Mouse (Mus musculus) cerebellum, adult 2 months (tissue): Measurements from ENCODE around the gene Adcy3.

ENCODE experiments used
- CTCF ChIP-seq: fragments of 200-500 bp; IDR thresholded peaks from 2 replicates; pipeline ENCODE4 v1.5.1; 2011; ENCODE audit warnings: low read depth, mild to moderate bottlenecking, control low read depth, low read length, moderate library complexity, borderline replicate concordance; ENCODE audit not compliant: insufficient read depth
- POLR2A ChIP-seq: fragments of 200-500 bp; IDR thresholded peaks from 2 replicates; pipeline ENCODE4 v1.6.1; 2011; ENCODE audit warnings: low read length, control low read depth, borderline replicate concordance; ENCODE audit not compliant: insufficient read depth

GRCm38 (mm10) chr12:4232777-4233176, 99.9 kb downstream of the Adcy3 start:
- no peak for TF ChIP-seq CTCF
- no peak for TF ChIP-seq POLR2A
